Mouse (Mus musculus) olfactory bulb, adult 2 months (tissue): ENCODE data around the gene Trp53.

Experiments used
- CTCF ChIP-seq: fragments of 200-500 bp; IDR thresholded peaks from 2 replicates; pipeline ENCODE4 v1.5.1; 2012; ENCODE audit warnings: low read depth, mild to moderate bottlenecking, low read length, moderate library complexity; ENCODE audit not compliant: insufficient read depth
- POLR2A ChIP-seq: fragments of 200-500 bp; IDR thresholded peaks from 2 replicates; pipeline ENCODE4 v1.6.1; 2012; ENCODE audit warnings: mild to moderate bottlenecking, low read depth, low read length, moderate library complexity; ENCODE audit not compliant: insufficient read depth

DNA sequence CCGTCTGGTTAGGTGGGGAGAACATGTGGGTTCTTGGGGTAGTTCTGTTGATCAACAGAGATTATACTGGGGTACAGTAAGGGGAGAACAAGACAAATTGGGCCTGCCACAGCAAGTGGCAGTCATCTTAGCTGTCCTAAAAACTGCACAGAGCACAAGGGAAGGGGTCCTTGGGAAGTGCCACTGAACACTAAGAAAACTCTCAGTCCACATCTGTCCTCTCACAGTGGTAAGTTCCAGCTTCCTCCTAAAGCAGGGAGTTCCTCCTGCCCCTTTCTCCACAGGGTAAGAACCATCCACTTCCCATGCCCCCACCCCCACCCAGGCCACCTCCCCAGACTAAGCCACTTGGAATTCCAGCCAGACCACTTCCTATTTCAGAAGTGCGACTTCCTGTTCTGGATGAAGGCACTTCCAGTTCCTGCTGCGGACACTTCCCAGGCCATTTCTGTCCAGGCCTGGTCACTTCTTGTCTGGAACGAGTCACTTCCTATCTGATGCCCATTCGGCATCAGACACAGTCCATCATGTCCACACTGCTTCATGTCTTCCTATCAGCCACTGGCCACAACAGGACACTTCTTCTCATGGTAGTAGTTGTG lies 25.5 kb upstream of the Trp53 start:
- TF ChIP-seq CTCF = no peak
- no peak for TF ChIP-seq POLR2A
